Mouse (Mus musculus) ZHBTc4 (cell line): ENCODE data around the gene Slc4a10.

Source experiments
- DNase-seq: peaks from one replicate; pipeline ENCODE4 v3.0.0-alpha.2; 2011; ENCODE audit warnings: low read depth, low spot score

Gene Slc4a10

GRCm38 (mm10) chr2:62278779-62279178 lies 232.5 kb downstream of the Slc4a10 start:
- DNase-seq = no peak

GRCm38 (mm10) chr2:62279777-62280176 lies 233.5 kb downstream of the Slc4a10 start:
- peak; percentile 13 for DNase-seq

GRCm38 (mm10) chr2:62285026-62285425 lies 238.8 kb downstream of the Slc4a10 start:
- DNase-seq = no peak

- DNase-seq = no peak
Measured at GRCm38 (mm10) chr2:62285847-62286246, 239.6 kb downstream of the Slc4a10 start.

GRCm38 (mm10) chr2:62287532-62287931 lies 241.3 kb downstream of the Slc4a10 start:
- no peak for DNase-seq

GRCm38 (mm10) chr2:62293846-62294245 lies 247.6 kb downstream of the Slc4a10 start:
- DNase-seq = no peak

- DNase-seq = no peak
Measured at GRCm38 (mm10) chr2:62301716-62302115, 255.5 kb downstream of the Slc4a10 start.

- DNase-seq = no peak
Measured at GRCm38 (mm10) chr2:62306978-62307377, 260.7 kb downstream of the Slc4a10 start.

- DNase-seq = no peak
Measured at GRCm38 (mm10) chr2:62307477-62307876, 261.2 kb downstream of the Slc4a10 start.

GRCm38 (mm10) chr2:62316930-62317329 lies 270.7 kb downstream of the Slc4a10 start:
- no peak for DNase-seq

- DNase-seq = no peak
Measured at GRCm38 (mm10) chr2:62319489-62319888, 273.2 kb downstream of the Slc4a10 start.

GRCm38 (mm10) chr2:62323078-62323637 lies 276.9 kb downstream of the Slc4a10 start:
- DNase-seq = no peak

- no peak for DNase-seq
Measured at GRCm38 (mm10) chr2:62325388-62325787, 279.1 kb downstream of the Slc4a10 start.

- DNase-seq = no peak
Measured at GRCm38 (mm10) chr2:62331913-62332312, 285.7 kb downstream of the Slc4a10 start.

GRCm38 (mm10) chr2:62332465-62332864 lies 286.2 kb downstream of the Slc4a10 start:
- no peak for DNase-seq

GRCm38 (mm10) chr2:62334397-62335243 lies 288.4 kb downstream of the Slc4a10 start:
- DNase-seq = no peak

GRCm38 (mm10) chr2:62337086-62337485 lies 290.8 kb downstream of the Slc4a10 start:
- DNase-seq = no peak

GRCm38 (mm10) chr2:62339222-62339944 lies 293.1 kb downstream of the Slc4a10 start:
- no peak for DNase-seq

GRCm38 (mm10) chr2:62341061-62341733 lies 294.9 kb downstream of the Slc4a10 start:
- DNase-seq = no peak

GRCm38 (mm10) chr2:62341734-62342128 lies 295.5 kb downstream of the Slc4a10 start:
- DNase-seq = peak; percentile 32

- no peak for DNase-seq
Measured at GRCm38 (mm10) chr2:62344367-62344766, 298.1 kb downstream of the Slc4a10 start.

- no peak for DNase-seq
Measured at GRCm38 (mm10) chr2:62346771-62347170, 300.5 kb downstream of the Slc4a10 start.
